Mouse (Mus musculus) left cerebral cortex, adult 11 months (tissue): Measurements from ENCODE around the gene Etv2.

ENCODE experiments used
- DNase-seq: peaks from one replicate; pipeline ENCODE4 v3.0.0; 2022; ENCODE audit warnings: low spot score

Etv2 gene

DNA sequence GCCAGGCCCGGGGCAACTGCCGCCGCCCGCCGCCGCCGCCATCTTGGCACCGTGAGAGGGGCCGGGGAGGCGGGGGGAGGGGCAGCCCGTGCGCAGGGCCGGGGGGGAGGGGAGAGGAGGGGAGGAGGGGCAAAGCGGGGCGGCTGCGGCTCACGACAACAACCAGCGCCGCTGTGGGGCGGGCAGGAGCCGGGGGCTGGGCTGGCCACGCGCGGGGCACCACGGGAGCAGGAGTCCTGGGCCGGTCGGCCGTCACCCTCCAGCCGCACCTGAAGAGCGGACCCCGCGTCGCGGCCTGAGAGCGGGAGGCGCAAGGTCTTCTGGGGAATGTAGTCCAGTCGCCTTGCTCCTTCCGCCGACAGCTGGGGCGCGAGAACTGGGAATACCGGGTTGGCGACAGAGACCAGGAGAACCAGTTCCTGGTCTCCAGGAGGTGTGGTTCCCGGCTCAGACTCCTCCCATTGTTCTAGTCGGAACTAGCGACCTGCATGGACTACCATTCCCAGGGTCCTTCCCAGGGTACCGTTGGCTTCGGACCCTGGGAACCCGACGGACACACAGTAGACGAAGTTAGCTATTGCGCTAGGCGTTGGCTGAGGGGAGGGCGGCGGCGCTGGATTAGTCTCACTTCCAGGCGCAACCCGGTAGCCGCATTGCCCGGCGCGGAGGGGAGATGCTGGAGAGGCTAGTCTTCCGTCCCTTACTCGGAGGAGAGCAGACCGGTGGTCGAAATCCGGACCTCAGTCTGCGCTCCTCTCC is 46.8 kb downstream of the Etv2 start, which contains the start of gene Kmt2b:
TSS of gene Kmt2b (minus strand) at position 51 of the 759 bp plus-strand sequence.
- peak; percentile 95 for DNase-seq

DNA sequence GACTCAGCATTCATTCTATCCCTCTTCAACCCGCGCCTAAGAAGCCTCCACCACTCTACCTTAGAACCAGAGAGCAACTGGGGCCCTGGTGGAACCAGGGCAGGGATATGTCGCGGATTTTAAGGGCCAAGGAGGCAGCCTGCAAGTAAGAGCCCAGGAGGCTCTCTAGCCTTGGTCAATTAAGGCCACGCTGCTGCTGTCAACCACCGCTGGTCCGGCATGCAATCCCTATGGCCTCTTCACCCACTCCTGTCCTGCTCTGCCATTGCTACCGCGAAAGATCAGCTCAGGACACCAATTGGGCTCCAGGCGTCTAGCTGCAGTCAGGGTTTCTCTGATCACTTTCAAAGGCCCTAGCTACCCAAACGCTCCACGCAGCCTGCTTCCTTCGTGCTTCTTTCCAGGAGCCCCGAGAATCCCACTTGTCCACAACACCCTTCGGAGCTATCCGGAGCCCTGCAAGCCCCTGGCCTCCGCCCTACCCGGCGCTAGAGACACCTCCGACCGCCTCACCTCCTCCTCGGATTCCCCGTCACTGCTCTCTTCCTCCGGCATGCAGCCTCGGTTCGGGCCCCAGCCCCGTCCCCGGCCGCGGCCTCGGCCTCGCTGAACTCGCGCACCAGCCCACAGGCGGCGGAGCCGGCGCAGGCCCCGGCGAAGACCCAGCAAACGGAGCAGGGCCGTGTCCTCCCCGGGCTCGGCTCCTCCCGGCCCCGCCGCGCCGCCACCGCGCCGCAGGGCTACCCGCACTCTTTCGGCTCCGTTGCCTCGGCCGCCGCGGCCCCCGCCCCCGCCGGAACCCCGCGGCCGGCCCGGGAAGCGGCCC is 47.6 kb downstream of the Etv2 start:
- DNase-seq: no peak

GRCm38 (mm10) chr7:30586455-30587020 is 49.1 kb downstream of the Etv2 start:
- no peak for DNase-seq

- no peak for DNase-seq
These were observed 50.5 kb downstream of the Etv2 start for GRCm38 (mm10) chr7:30585170-30585569.

DNA sequence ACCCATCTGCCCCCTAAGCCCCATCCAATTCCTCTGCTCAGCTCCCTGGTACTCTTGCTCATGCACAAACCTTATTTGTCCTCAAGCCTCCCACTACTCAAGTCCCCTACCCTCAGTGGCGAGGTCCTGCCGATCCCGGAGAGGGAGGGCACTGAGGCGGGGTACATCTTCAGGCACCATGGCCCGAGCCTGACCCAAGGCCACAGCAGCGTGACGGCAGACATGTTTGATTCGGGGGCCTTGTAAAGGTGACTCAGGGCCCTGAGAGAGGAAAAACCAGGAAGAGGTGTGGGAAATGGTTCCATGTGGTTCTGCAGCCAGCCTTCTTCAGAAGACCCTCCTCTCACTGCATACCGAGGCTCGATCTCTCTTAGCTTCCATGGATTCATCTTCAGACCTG is 51.3 kb downstream of the Etv2 start:
- DNase-seq: no peak
